8 mouse cellular contexts compared by ENCODE assay signal in genomic region chr12:52895672-52896460, GRCm38 (mm10).
DNase-seq lines count a peak whose midpoint lies in the region; ATAC-seq and TF ChIP-seq lines count a peak whose summit lies in the region.

No protein-coding gene starts in this region.

- no peak for TF ChIP-seq POLR2A in olfactory bulb, adult 2 months (IDR thresholded peaks at IDR 0.05; ENCODE audit: insufficient read depth, low read depth, low read length)

- no peaks in the 10 kb centered on the region for H3K4me1 ChIP-seq in kidney, embryonic 14.5 days (ENCODE audit: control insufficient read depth, insufficient read depth, low read length)
- H3K4me1 ChIP-seq in liver, embryonic 14.5 days (replicated peaks; ENCODE audit: control insufficient read depth in 2 of 2, insufficient read depth in 2 of 2, low read length in 1 of 2) = no peaks in the 10 kb centered on the region
- peaks cover 7% of the 10 kb centered on the region; the same call in 1 of the 2 replicates for H3K4me1 ChIP-seq in olfactory bulb, adult 2 months (ENCODE audit: control insufficient read depth, insufficient read depth, low read length)

- no peak overlapping the region for H3K4me2 ChIP-seq in kidney, embryonic 14.5 days (replicated peaks; ENCODE audit: low read depth, low read length)
- no peak overlapping the region for H3K4me2 ChIP-seq in liver, embryonic 14.5 days (ENCODE audit: low read depth)

- TF ChIP-seq EP300 in liver, embryonic 14.5 days (IDR thresholded peaks at IDR 0.05; ENCODE audit: low read depth) = no peak

- TF ChIP-seq CTCF in liver, embryonic 14.5 days (IDR thresholded peaks at IDR 0.05; ENCODE audit: low read depth) = peak; percentile 44; the same call in 1 of the 2 replicates
- no peak for TF ChIP-seq CTCF in olfactory bulb, adult 2 months (IDR thresholded peaks at IDR 0.05; ENCODE audit: insufficient read depth, low read depth, low read length)

- H3K4me3 ChIP-seq in kidney, embryonic 14.5 days (ENCODE audit: low read length) = no peak overlapping the region
- H3K4me3 ChIP-seq in liver, embryonic 14.5 days (ENCODE audit: insufficient read depth in 1 of 2, low read depth in 2 of 2, low read length in 2 of 2) = no peak overlapping the region
- H3K4me3 ChIP-seq in olfactory bulb, adult 2 months (ENCODE audit: insufficient read depth, low read depth, low read length) = no peak overlapping the region

- H3K27me3 ChIP-seq in kidney, embryonic 14.5 days (ENCODE audit: control insufficient read depth, insufficient read depth, low read length) = no peaks in the 10 kb centered on the region
- no peaks in the 10 kb centered on the region for H3K27me3 ChIP-seq in liver, embryonic 14.5 days (ENCODE audit: control insufficient read depth, insufficient read depth, low read length)

- peak; percentile 92 for DNase-seq in 3T3-L1 (ENCODE audit: low read depth, low spot score)
- DNase-seq in adipocyte (ENCODE audit: low spot score) = peak; percentile 83
- DNase-seq in embryo, embryonic 11 days = peak; percentile 82
- DNase-seq in heart, adult 8-10 months (ENCODE audit: low spot score) = peak; percentile 72
- no peak for DNase-seq in liver, embryonic 14.5 days (ENCODE audit: low read depth in 3 of 3, low spot score in 3 of 3)

- ATAC-seq in kidney, embryonic 14.5 days (ENCODE audit: low FRiP score, low TSS enrichment) = peak; percentile 60; the same call in 1 of the 2 replicates
- ATAC-seq in liver, embryonic 14.5 days (ENCODE audit: insufficient read depth) = no peak
- no peak for ATAC-seq in monocyte, adult 5-6 weeks (replicated peaks; ENCODE audit: insufficient number of reproducible peaks, low FRiP score, low TSS enrichment, poor library complexity, severe bottlenecking)

- no peak overlapping the region for H3K9ac ChIP-seq in kidney, embryonic 14.5 days (ENCODE audit: low read depth, low read length)
- no peak overlapping the region for H3K9ac ChIP-seq in liver, embryonic 14.5 days (replicated peaks)

- WGBS in kidney, embryonic 14.5 days = 51% methylated on average over 6 of the region's 6 CpGs
- WGBS in liver, embryonic 14.5 days (ENCODE audit: insufficient replicate concordance) = 62% methylated on average over 5 of the region's 6 CpGs
- WGBS in olfactory bulb, adult 2 months = 26% methylated on average over 5 of the region's 6 CpGs

- no peak overlapping the region for H3K27ac ChIP-seq in kidney, embryonic 14.5 days (ENCODE audit: low read depth, low read length)
- H3K27ac ChIP-seq in liver, embryonic 14.5 days = no peak overlapping the region
- 0 out of 2 replicates have a peak overlapping the region, but pooled peaks have one; percentile 62 for H3K27ac ChIP-seq in olfactory bulb, adult 2 months (ENCODE audit: insufficient read depth, low read depth, low read length)

- H3K36me3 ChIP-seq in kidney, embryonic 14.5 days (ENCODE audit: control insufficient read depth, insufficient read depth, low read length) = no peaks in the 10 kb centered on the region
- no peaks in the 10 kb centered on the region for H3K36me3 ChIP-seq in liver, embryonic 14.5 days (replicated peaks; ENCODE audit: control insufficient read depth, insufficient read depth, low read depth)

- no peaks in the 10 kb centered on the region for H3K9me3 ChIP-seq in kidney, embryonic 14.5 days (ENCODE audit: control insufficient read depth, low read length)
- H3K9me3 ChIP-seq in liver, embryonic 14.5 days (ENCODE audit: control insufficient read depth, low read length) = no peaks in the 10 kb centered on the region

Comparison
In these comparisons a context has a peak if more than half of its experiments do, and no peak if none do; other contexts are left out.
1. DNase-seq: peak in 3T3-L1 (single experiment), adipocyte (single experiment), embryo, embryonic 11 days (single experiment) and heart, adult 8-10 months (single experiment); none in liver, embryonic 14.5 days (0 of 3).